26 mouse cellular contexts compared by ENCODE assay signal in the genomic region with DNA sequence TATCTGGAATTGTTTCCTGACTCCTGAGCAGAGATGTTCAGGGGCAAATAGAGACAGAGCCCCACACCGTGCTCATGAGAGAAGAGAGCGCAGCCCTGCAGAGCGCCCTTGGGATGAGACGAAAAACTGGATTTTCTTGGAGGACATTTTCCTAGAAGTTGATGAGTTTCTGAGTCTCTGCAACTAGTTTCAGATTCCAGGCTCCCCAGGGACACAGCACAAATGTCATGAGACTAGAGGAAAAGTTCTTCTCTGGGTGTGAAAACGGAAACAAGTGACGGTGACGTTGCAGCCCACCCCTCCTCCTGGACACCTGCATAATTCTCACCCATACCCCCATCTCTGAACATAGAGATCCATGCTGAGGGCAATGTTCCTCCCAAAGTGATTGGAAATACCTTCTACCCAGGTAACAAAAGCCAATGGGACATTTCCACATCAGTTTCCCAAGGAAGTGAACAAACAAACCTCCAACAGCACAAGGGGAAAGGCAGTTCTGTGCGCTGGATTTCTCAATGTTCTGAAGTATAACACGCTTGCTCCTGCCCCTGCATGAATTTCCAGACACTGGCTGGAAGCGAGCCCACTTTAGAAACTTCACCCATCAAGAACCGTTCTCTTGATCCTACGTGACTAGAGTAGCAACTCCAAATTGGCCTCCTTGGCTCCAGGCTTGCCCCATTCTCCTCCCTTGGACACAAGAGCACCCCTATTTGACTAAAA. TPM values are rescaled to one million over a fixed set of nuclear protein-coding genes. Genes with fewer than 3 reads are reported as not detected.
DNase-seq lines count a peak whose midpoint lies in the region; ATAC-seq and TF ChIP-seq lines count a peak whose summit lies in the region.
"Had no signal": no experiment of that assay in that cellular context is flagged by ENCODE, and none has a peak within 500 bp of the region (broad histone marks: within the 10 kb centered on the region; RNA-seq: fewer than 3 reads in every experiment).

No protein-coding gene starts in this region.

- no peak for ATAC-seq in liver, embryonic 12.5 days
- peak; percentile 57 for ATAC-seq in liver, postnatal 0 days
- no peak for ATAC-seq in midbrain, embryonic 14.5 days (ENCODE audit: low FRiP score, low TSS enrichment)
- ATAC-seq: forebrain, embryonic 14.5 days; midbrain, embryonic 16.5 days had no signal

- H3K4me2 ChIP-seq in liver, embryonic 12.5 days = no peak overlapping the region
- H3K4me2 ChIP-seq in liver, postnatal 0 days (ENCODE audit: low read depth, low read length) = peak overlapping the region; percentile 4; the same call in 1 of the 2 replicates
- no peak overlapping the region for H3K4me2 ChIP-seq in midbrain, embryonic 14.5 days (ENCODE audit: low read length)
- H3K4me2 ChIP-seq: heart, embryonic 13.5 days; hindbrain, embryonic 15.5 days; limb, embryonic 12.5 days; stomach, embryonic 15.5 days had no signal

- H3K36me3 ChIP-seq in liver, embryonic 12.5 days = no peaks in the 10 kb centered on the region
- no peaks in the 10 kb centered on the region for H3K36me3 ChIP-seq in liver, postnatal 0 days (replicated peaks; ENCODE audit: insufficient read depth, low read length)
- no peaks in the 10 kb centered on the region for H3K36me3 ChIP-seq in midbrain, embryonic 14.5 days (ENCODE audit: control insufficient read depth, insufficient read depth, low read length)
- H3K36me3 ChIP-seq: heart, embryonic 13.5 days; hindbrain, embryonic 10.5 days; hindbrain, embryonic 15.5 days; limb, embryonic 12.5 days; midbrain, embryonic 10.5 days; stomach, embryonic 15.5 days had no signal

- no peak overlapping the region for H3K4me3 ChIP-seq in liver, embryonic 12.5 days
- H3K4me3 ChIP-seq in brown adipose tissue, adult 24 weeks (ENCODE audit: insufficient read depth, low read depth, low read length) = no peak overlapping the region
- H3K4me3 ChIP-seq in liver, postnatal 0 days (ENCODE audit: low read depth, low read length) = no peak overlapping the region
- H3K4me3 ChIP-seq in midbrain, embryonic 14.5 days (replicated peaks; ENCODE audit: low read depth, low read length) = no peak overlapping the region
- H3K4me3 ChIP-seq: heart, embryonic 13.5 days; hindbrain, embryonic 10.5 days; hindbrain, embryonic 15.5 days; layer of hippocampus, adult 2 months; left cerebral cortex, adult 2 months; limb, embryonic 12.5 days; midbrain, embryonic 10.5 days; stomach, embryonic 15.5 days had no signal

- peak; percentile 37 for DNase-seq in adrenal gland, postnatal 14 days
- no peak for DNase-seq in adrenal gland, postnatal 36 days
- DNase-seq in liver (no peak), MN1 (ENCODE audit: low spot score) (no peak)
- DNase-seq in liver, postnatal 0 days = no peak
- no peak for DNase-seq in midbrain, embryonic 14.5 days
- DNase-seq: adrenal gland, adult 2 months; gastrocnemius, postnatal 14 days; heart, postnatal 14 days; kidney, adult 2 months; kidney, postnatal 36 days; right cerebral cortex, postnatal 25 days; thymus, postnatal 14 days had no signal

- no peaks in the 10 kb centered on the region for H3K27me3 ChIP-seq in liver, embryonic 12.5 days (replicated peaks)
- no peaks in the 10 kb centered on the region for H3K27me3 ChIP-seq in liver, postnatal 0 days (ENCODE audit: insufficient read depth, low read length)
- no peaks in the 10 kb centered on the region for H3K27me3 ChIP-seq in midbrain, embryonic 14.5 days (ENCODE audit: control insufficient read depth, insufficient read depth, low read length)
- H3K27me3 ChIP-seq: heart, embryonic 13.5 days; hindbrain, embryonic 15.5 days; limb, embryonic 12.5 days; stomach, embryonic 15.5 days had no signal

- TF ChIP-seq EP300 in liver, postnatal 0 days (IDR thresholded peaks at IDR 0.05; ENCODE audit: low read depth) = peak; percentile 69

- peaks cover 21% of the 10 kb centered on the region for H3K4me1 ChIP-seq in liver, embryonic 12.5 days
- peaks cover 40% of the 10 kb centered on the region for H3K4me1 ChIP-seq in brown adipose tissue, adult 24 weeks (ENCODE audit: control insufficient read depth, insufficient read depth, insufficient read length, low read length)
- peaks cover 55% of the 10 kb centered on the region for H3K4me1 ChIP-seq in liver, postnatal 0 days (ENCODE audit: insufficient read depth)
- H3K4me1 ChIP-seq in midbrain, embryonic 14.5 days (ENCODE audit: control insufficient read depth, insufficient read depth, low read length) = peaks cover 13% of the 10 kb centered on the region

- WGBS in liver, embryonic 12.5 days (ENCODE audit: insufficient replicate concordance) = 82% methylated on average over 12 of the region's 12 CpGs
- 73% methylated on average over 12 of the region's 12 CpGs for WGBS in liver, postnatal 0 days (ENCODE audit: insufficient replicate concordance)
- 92% methylated on average over 12 of the region's 12 CpGs for WGBS in midbrain, embryonic 14.5 days

- no peaks in the 10 kb centered on the region for H3K9me3 ChIP-seq in liver, embryonic 12.5 days (replicated peaks)
- no peaks in the 10 kb centered on the region for H3K9me3 ChIP-seq in liver, postnatal 0 days (ENCODE audit: low read length)
- H3K9me3 ChIP-seq in midbrain, embryonic 14.5 days (ENCODE audit: control insufficient read depth, low read length) = no peaks in the 10 kb centered on the region
- H3K9me3 ChIP-seq: G1E; heart, embryonic 13.5 days; hindbrain, embryonic 10.5 days; hindbrain, embryonic 15.5 days; limb, embryonic 12.5 days; midbrain, embryonic 10.5 days; stomach, embryonic 15.5 days had no signal

- no peak overlapping the region for H3K9ac ChIP-seq in liver, embryonic 12.5 days
- no peak overlapping the region for H3K9ac ChIP-seq in liver, postnatal 0 days (replicated peaks)
- no peak overlapping the region for H3K9ac ChIP-seq in midbrain, embryonic 14.5 days (replicated peaks; ENCODE audit: low read length)
- H3K9ac ChIP-seq: heart, embryonic 13.5 days; hindbrain, embryonic 15.5 days; limb, embryonic 12.5 days; stomach, embryonic 15.5 days had no signal

- H3K27ac ChIP-seq in liver, embryonic 12.5 days = 0 out of 2 replicates have a peak overlapping the region, but pooled peaks have one; percentile 31
- peak overlapping the region; percentile 84 for H3K27ac ChIP-seq in brown adipose tissue, adult 24 weeks (replicated peaks; ENCODE audit: low read depth, low read length)
- peak overlapping the region; percentile 70 for H3K27ac ChIP-seq in liver, postnatal 0 days (ENCODE audit: low read depth)
- H3K27ac ChIP-seq in midbrain, embryonic 14.5 days (replicated peaks; ENCODE audit: low read depth, low read length) = no peak overlapping the region
- H3K27ac ChIP-seq: heart, embryonic 13.5 days; hindbrain, embryonic 10.5 days; hindbrain, embryonic 15.5 days; layer of hippocampus, adult 2 months; left cerebral cortex, adult 2 months; limb, embryonic 12.5 days; midbrain, embryonic 10.5 days; stomach, embryonic 15.5 days had no signal

- TF ChIP-seq CTCF in liver, postnatal 0 days (IDR thresholded peaks at IDR 0.05; ENCODE audit: low read depth) = no peak

RNA-seq across cellular contexts. Expression of a gene that starts 13.3 kb away (rescaled TPM):
- total RNA-seq in adrenal gland, postnatal 14 days (2021) = 164 and 209 TPM in 2 replicates
- 100 to 1,000 TPM; 148 to 154 TPM for total RNA-seq in adrenal gland, postnatal 36 days (2021)
- polyA plus RNA-seq in liver, embryonic 12.5 days (2016; fragmentation: Nextera tagmentation; extraction: Ambion mirVana) = 9.8 and 10.1 TPM in 2 replicates
- polyA plus RNA-seq in brown adipose tissue, adult 24 weeks (2012; ENCODE audit: insufficient read depth, insufficient read length, missing spikeins) = 21.5 and 22.3 TPM in 2 replicates
- polyA plus RNA-seq in liver, postnatal 0 days (2015; fragmentation: Nextera tagmentation; extraction: Ambion mirVana) = 9.9 and 11.0 TPM in 2 replicates
- 9.0 and 16.9 TPM in 2 replicates for polyA plus RNA-seq in midbrain, embryonic 14.5 days (2014; fragmentation: Nextera tagmentation; extraction: Ambion mirVana)
